Mouse (Mus musculus): ENCODE measurements around the gene Slc9b2. TPM values are rescaled to one million over a fixed set of nuclear protein-coding genes. Genes with fewer than 3 reads are reported as not detected.

Gene Slc9b2
- polyA plus RNA-seq, 2 experiments, result 3.5 to 3.8 TPM

DNA sequence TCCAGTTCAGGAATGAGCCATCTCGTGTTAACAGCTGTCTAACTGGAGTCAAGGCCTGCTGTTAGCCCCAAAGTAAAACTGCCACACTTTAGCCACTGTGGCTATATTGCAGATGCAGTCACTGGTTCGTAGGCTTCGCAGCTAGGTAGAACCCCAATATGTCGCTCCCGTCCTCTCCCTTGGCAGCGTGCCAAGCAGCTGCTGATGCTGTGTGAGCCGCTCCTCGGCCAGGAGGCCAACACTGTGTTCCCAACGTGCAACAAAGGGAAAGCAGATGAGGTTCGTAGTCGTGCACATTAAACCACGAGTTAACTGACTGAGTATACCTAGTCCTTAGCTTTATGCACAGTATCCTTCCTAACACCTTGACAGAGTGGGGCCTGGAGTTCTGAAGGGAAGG is 34.9 kb upstream of the Slc9b2 start:
- no peak for TF ChIP-seq POLR2A (IDR thresholded peaks at IDR 0.05; ENCODE audit: borderline replicate concordance, extremely low read depth, insufficient read depth, insufficient read length)

DNA sequence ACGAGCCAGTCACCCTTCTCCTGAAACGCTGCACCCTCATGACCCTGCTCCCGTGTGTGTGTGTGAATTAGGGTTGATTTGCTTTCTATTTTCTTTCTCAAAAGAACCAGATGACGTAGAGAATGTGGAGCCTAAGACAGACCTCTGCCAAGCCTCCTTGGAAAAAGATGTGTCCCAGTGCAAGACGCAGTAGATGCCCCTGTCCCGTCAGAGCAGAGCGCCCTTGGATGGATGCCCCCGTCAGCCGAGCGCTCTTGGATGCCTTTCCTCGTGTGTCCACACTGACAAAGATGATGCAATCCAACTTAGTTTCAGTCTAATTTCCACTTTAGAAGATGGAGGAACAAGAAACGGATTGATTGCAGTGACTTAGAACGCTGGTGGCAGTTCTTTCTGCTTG is 34.5 kb upstream of the Slc9b2 start:
- H3K27ac ChIP-seq (replicated peaks; ENCODE audit: low read depth, low read length), result no peak overlapping the region
- no peak for ATAC-seq (ENCODE audit: low FRiP score, low read depth)
- 92% methylated on average over 13 of the region's 13 CpGs for WGBS
- no peaks in the 10 kb centered on the region for H3K27me3 ChIP-seq (ENCODE audit: control insufficient read depth, insufficient read depth, low read length)
- H3K9me3 ChIP-seq (ENCODE audit: control insufficient read depth, low read length), result no peaks in the 10 kb centered on the region
- H3K4me1 ChIP-seq (ENCODE audit: control insufficient read depth, insufficient read depth, low read length), result no peaks in the 10 kb centered on the region
- H3K36me3 ChIP-seq (ENCODE audit: control insufficient read depth, insufficient read depth, low read length), result peaks cover 31% of the 10 kb centered on the region
- no peak for DNase-seq (ENCODE audit: low spot score)
- H3K4me2 ChIP-seq (replicated peaks; ENCODE audit: low read depth, low read length, severe bottlenecking), result no peak overlapping the region
- H3K9ac ChIP-seq (ENCODE audit: low read depth, low read length, severe bottlenecking), result no peak overlapping the region
- H3K4me3 ChIP-seq (replicated peaks; ENCODE audit: low read length), result no peak overlapping the region
- no peak for TF ChIP-seq POLR2A (IDR thresholded peaks at IDR 0.05; ENCODE audit: borderline replicate concordance, extremely low read depth, insufficient read depth, insufficient read length)

More for the DNA sequence above, 34.9 kb upstream of the Slc9b2 start:
- peak; percentile 58; the same call in 1 of the 2 replicates for ATAC-seq (ENCODE audit: low FRiP score, low read depth)
- no peak overlapping the region for H3K9ac ChIP-seq (ENCODE audit: low read depth, low read length, severe bottlenecking)
- WGBS, result 57% methylated on average over 12 of the region's 12 CpGs
- H3K4me1 ChIP-seq (ENCODE audit: control insufficient read depth, insufficient read depth, low read length), result no peaks in the 10 kb centered on the region
- H3K4me3 ChIP-seq (replicated peaks; ENCODE audit: low read length), result no peak overlapping the region
- H3K36me3 ChIP-seq (ENCODE audit: control insufficient read depth, insufficient read depth, low read length), result peaks cover 33% of the 10 kb centered on the region
- DNase-seq (ENCODE audit: low spot score), result peak; percentile 25
- H3K27ac ChIP-seq (replicated peaks; ENCODE audit: low read depth, low read length), result no peak overlapping the region
- H3K9me3 ChIP-seq (ENCODE audit: control insufficient read depth, low read length), result no peaks in the 10 kb centered on the region
- no peak overlapping the region for H3K4me2 ChIP-seq (replicated peaks; ENCODE audit: low read depth, low read length, severe bottlenecking)
- no peaks in the 10 kb centered on the region for H3K27me3 ChIP-seq (ENCODE audit: control insufficient read depth, insufficient read depth, low read length)

DNA sequence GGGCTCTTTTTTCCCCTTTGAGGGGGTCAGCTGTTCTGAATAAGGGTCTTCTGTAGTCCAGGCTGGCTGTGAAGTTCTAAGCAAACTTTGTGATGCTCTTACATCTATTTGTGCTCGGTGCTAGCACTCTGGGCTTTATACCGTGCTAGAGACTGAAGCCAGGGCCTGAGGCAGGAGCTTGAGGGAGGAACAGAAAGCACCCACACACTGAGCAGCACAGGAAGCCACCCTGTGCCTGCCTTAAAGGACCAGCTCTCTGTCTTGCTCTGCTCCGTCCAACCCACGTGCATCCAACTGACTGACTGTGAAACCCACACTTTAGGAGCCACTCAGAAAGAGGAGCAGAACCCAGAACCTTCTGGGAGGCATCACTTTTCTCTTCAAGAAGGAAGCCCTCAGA is 27.3 kb upstream of the Slc9b2 start:
- Histone ChIP-seq H3K9ac (ENCODE audit: low read depth, low read length, severe bottlenecking) (peak overlapping the region; percentile 13; the same call in 1 of the 2 replicates), H3K36me3 (ENCODE audit: control insufficient read depth, insufficient read depth, low read length) (no peaks in the 10 kb centered on the region), H3K4me1 (ENCODE audit: control insufficient read depth, insufficient read depth, low read length) (no peaks in the 10 kb centered on the region), H3K4me3 (replicated peaks; ENCODE audit: low read length) (no peak overlapping the region), H3K27ac (replicated peaks; ENCODE audit: low read depth, low read length) (no peak overlapping the region), H3K9me3 (ENCODE audit: control insufficient read depth, low read length) (no peaks in the 10 kb centered on the region; the same call in 1 of the 2 replicates), H3K27me3 (ENCODE audit: control insufficient read depth, insufficient read depth, low read length) (no peaks in the 10 kb centered on the region), H3K4me2 (replicated peaks; ENCODE audit: low read depth, low read length, severe bottlenecking) (no peak overlapping the region)
- WGBS, result 76% methylated on average over 4 of the region's 4 CpGs
- TF ChIP-seq POLR2A (IDR thresholded peaks at IDR 0.05; ENCODE audit: borderline replicate concordance, extremely low read depth, insufficient read depth, insufficient read length), result no peak
- ATAC-seq (ENCODE audit: low FRiP score, low read depth), result no peak
- DNase-seq (ENCODE audit: low spot score), result no peak

DNA sequence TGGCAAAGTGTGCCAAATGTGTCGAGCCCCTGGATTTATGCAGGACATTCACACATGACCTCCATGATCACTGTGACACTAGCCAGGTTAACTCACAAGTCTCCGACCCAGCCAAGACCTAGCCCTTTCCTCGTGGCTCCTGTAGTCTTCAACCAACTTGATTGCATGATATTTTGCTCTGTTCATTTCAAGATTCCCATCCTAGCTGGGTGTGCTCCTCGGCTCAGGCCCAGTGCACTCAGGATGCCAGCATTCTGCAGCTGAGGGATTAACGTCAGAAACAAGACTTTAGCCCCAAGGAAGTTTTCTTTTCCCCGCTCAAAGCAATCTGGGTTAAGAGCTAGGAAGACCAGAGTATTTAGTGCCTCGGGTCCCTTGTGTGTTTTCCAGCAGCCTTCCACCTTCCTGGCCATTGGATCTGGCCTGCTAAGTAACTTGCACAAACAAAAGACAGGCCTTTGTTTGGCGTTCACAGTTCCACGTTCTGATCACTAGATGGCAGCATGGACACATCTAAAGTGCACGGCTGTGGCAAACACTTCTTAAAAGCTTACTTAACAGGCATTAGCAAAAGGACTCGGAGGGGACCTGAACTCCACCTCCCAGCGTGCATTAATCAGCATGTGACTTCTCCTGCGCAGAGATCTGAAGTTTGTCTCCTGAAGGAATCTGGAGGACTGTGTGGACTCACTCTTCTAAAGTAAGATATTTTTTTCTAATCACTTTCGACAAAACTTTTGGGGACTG is 26.7 kb upstream of the Slc9b2 start, which contains the start of gene Bdh2:
Gene Bdh2, plus strand, starts transcription at position 553 of the 747 bp plus-strand sequence.
- peak within 1 kb of the TSS; percentile 35; the same call in 1 of the 2 replicates for H3K9ac ChIP-seq (ENCODE audit: low read depth, low read length, severe bottlenecking)
- H3K4me1 ChIP-seq (ENCODE audit: control insufficient read depth, insufficient read depth, low read length), result no peaks in the 10 kb centered on the region
- H3K27ac ChIP-seq (replicated peaks; ENCODE audit: low read depth, low read length), result no peak within 1 kb of the TSS
- TF ChIP-seq POLR2A (IDR thresholded peaks at IDR 0.05; ENCODE audit: borderline replicate concordance, extremely low read depth, insufficient read depth, insufficient read length), result no peak
- no peaks in the 10 kb centered on the region; the same call in 1 of the 2 replicates for H3K9me3 ChIP-seq (ENCODE audit: control insufficient read depth, low read length)
- H3K4me2 ChIP-seq (replicated peaks; ENCODE audit: low read depth, low read length, severe bottlenecking), result peak within 1 kb of the TSS; percentile 42
- DNase-seq (ENCODE audit: low spot score), result peak; percentile 89
- no peaks in the 10 kb centered on the region for H3K27me3 ChIP-seq (ENCODE audit: control insufficient read depth, insufficient read depth, low read length)
- ATAC-seq (ENCODE audit: low FRiP score, low read depth), result peak; percentile 86
- WGBS, result 23% methylated on average over 14 of the region's 14 CpGs
- no peaks in the 10 kb centered on the region for H3K36me3 ChIP-seq (ENCODE audit: control insufficient read depth, insufficient read depth, low read length)
- peak within 1 kb of the TSS; percentile 27 for H3K4me3 ChIP-seq (replicated peaks; ENCODE audit: low read length)

DNA sequence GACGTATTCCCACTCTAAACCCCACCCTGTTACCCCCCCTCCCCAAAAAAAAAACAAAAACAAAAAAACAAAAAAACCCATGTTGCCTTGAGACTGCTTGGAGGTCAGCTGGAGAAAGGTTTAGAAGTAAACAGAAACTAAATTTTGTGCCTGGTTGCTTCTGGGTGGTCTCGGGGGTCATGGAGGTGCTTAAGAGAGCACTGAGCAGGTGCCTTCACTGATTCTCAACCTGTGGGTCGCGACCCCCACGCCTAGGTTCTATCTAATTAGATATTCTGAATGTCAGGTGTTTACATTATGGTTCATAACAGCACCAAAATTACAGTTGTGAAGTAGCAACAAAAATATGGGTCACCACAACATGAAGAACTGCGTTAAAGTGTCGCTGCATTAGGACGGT is 25.8 kb upstream of the Slc9b2 start:
- Histone ChIP-seq H3K27me3 (ENCODE audit: control insufficient read depth, insufficient read depth, low read length) (no peaks in the 10 kb centered on the region), H3K36me3 (ENCODE audit: control insufficient read depth, insufficient read depth, low read length) (no peaks in the 10 kb centered on the region), H3K9me3 (ENCODE audit: control insufficient read depth, low read length) (no peaks in the 10 kb centered on the region; the same call in 1 of the 2 replicates), H3K4me2 (replicated peaks; ENCODE audit: low read depth, low read length, severe bottlenecking) (peak overlapping the region; percentile 42), H3K9ac (ENCODE audit: low read depth, low read length, severe bottlenecking) (no peak overlapping the region), H3K4me1 (ENCODE audit: control insufficient read depth, insufficient read depth, low read length) (no peaks in the 10 kb centered on the region), H3K4me3 (replicated peaks; ENCODE audit: low read length) (no peak overlapping the region), H3K27ac (replicated peaks; ENCODE audit: low read depth, low read length) (no peak overlapping the region)
- ATAC-seq (ENCODE audit: low FRiP score, low read depth) (no peak), DNase-seq (ENCODE audit: low spot score) (no peak)
- TF ChIP-seq POLR2A (IDR thresholded peaks at IDR 0.05; ENCODE audit: borderline replicate concordance, extremely low read depth, insufficient read depth, insufficient read length), result no peak
- 76% methylated on average over 8 of the region's 8 CpGs for WGBS
